Mouse (Mus musculus): ENCODE results near the gene Farp1.

DNA sequence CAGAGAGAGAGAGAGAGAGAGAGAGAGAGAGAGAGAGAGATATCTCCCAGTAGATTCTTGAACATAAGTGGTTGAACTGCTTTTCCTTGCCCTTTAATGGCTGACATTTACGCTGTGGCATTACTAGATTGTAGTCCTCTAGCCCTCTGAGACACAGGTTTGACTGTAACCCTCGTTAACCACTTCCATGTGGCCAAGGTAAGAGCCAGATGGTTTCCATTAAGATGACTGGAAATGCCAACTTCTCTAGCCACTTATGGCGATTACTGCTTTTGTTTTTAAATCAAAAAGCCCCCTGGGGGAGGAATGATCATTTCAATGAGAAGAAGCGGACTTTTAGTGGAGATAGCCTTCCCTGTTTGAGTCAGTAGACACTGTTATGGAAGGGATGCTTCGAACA is 3.7 kb downstream of the Farp1 start:
- TF ChIP-seq POLR2A (IDR thresholded peaks at IDR 0.05; ENCODE audit: low read depth, low read length): no peak
- TF ChIP-seq CTCF (IDR thresholded peaks at IDR 0.05; ENCODE audit: extremely low read depth, insufficient read length, insufficient replicate concordance, low read depth, low read length): no peak
